Mouse (Mus musculus): ENCODE measurements around the gene Cdon. TPM values are rescaled to one million over a fixed set of nuclear protein-coding genes. Genes with fewer than 3 reads are reported as not detected.

Gene Cdon
- polyA plus RNA-seq, 1 experiment, result 31.1 TPM

GRCm38 (mm10) chr9:35411975-35412374 lies 9.0 kb upstream of the Cdon start:
- no peak overlapping the region for H3K27ac ChIP-seq (ENCODE audit: insufficient read depth, low read length)
- no peaks in the 10 kb centered on the region for H3K27me3 ChIP-seq (ENCODE audit: control insufficient read depth, insufficient read depth, low read length, poor library complexity, severe bottlenecking)
- H3K4me3 ChIP-seq (ENCODE audit: low read depth, low read length), result no peak overlapping the region
- TF ChIP-seq POLR2A (IDR thresholded peaks at IDR 0.05; ENCODE audit: insufficient read depth, low read length), result no peak
- no peak for TF ChIP-seq EP300 (IDR thresholded peaks at IDR 0.05; ENCODE audit: insufficient read depth, low read depth, low read length)
- H3K4me1 ChIP-seq (ENCODE audit: control insufficient read depth, insufficient read depth, low read length), result no peaks in the 10 kb centered on the region
- H3K36me3 ChIP-seq (ENCODE audit: control insufficient read depth, insufficient read depth, low read length, poor library complexity, severe bottlenecking), result no peaks in the 10 kb centered on the region
- no peaks in the 10 kb centered on the region for H3K9me3 ChIP-seq (replicated peaks; ENCODE audit: control insufficient read depth, insufficient read depth, low read length, poor library complexity, severe bottlenecking)
- H3K9ac ChIP-seq (ENCODE audit: low read depth, poor library complexity, severe bottlenecking), result no peak overlapping the region

- H3K36me3 ChIP-seq (ENCODE audit: control insufficient read depth, insufficient read depth, low read length, poor library complexity, severe bottlenecking), result no peaks in the 10 kb centered on the region
- H3K27ac ChIP-seq (ENCODE audit: insufficient read depth, low read length), result no peak overlapping the region
- H3K9me3 ChIP-seq (replicated peaks; ENCODE audit: control insufficient read depth, insufficient read depth, low read length, poor library complexity, severe bottlenecking), result no peaks in the 10 kb centered on the region
- H3K9ac ChIP-seq (ENCODE audit: low read depth, poor library complexity, severe bottlenecking), result peak overlapping the region; percentile 74
- TF ChIP-seq CTCF (IDR thresholded peaks at IDR 0.05; ENCODE audit: low read depth, low read length) (no peak), POLR2A (IDR thresholded peaks at IDR 0.05; ENCODE audit: insufficient read depth, low read length) (no peak), EP300 (IDR thresholded peaks at IDR 0.05; ENCODE audit: insufficient read depth, low read depth, low read length) (no peak)
- peak overlapping the region; percentile 52 for H3K4me3 ChIP-seq (ENCODE audit: low read depth, low read length)
- H3K4me1 ChIP-seq (ENCODE audit: control insufficient read depth, insufficient read depth, low read length), result no peaks in the 10 kb centered on the region
- H3K27me3 ChIP-seq (ENCODE audit: control insufficient read depth, insufficient read depth, low read length, poor library complexity, severe bottlenecking), result no peaks in the 10 kb centered on the region
These were observed 855 bp downstream of the Cdon start for GRCm38 (mm10) chr9:35421730-35422235.

GRCm38 (mm10) chr9:35422405-35422941 lies 1.5 kb downstream of the Cdon start:
- no peak overlapping the region for H3K27ac ChIP-seq (ENCODE audit: insufficient read depth, low read length)
- peak overlapping the region; percentile 19 for H3K4me3 ChIP-seq (ENCODE audit: low read depth, low read length)
- TF ChIP-seq POLR2A (IDR thresholded peaks at IDR 0.05; ENCODE audit: insufficient read depth, low read length) (no peak), EP300 (IDR thresholded peaks at IDR 0.05; ENCODE audit: insufficient read depth, low read depth, low read length) (no peak), CTCF (IDR thresholded peaks at IDR 0.05; ENCODE audit: low read depth, low read length) (no peak)
- no peaks in the 10 kb centered on the region for H3K9me3 ChIP-seq (replicated peaks; ENCODE audit: control insufficient read depth, insufficient read depth, low read length, poor library complexity, severe bottlenecking)
- H3K4me1 ChIP-seq (ENCODE audit: control insufficient read depth, insufficient read depth, low read length), result no peaks in the 10 kb centered on the region
- no peaks in the 10 kb centered on the region for H3K27me3 ChIP-seq (ENCODE audit: control insufficient read depth, insufficient read depth, low read length, poor library complexity, severe bottlenecking)
- peak overlapping the region; percentile 74 for H3K9ac ChIP-seq (ENCODE audit: low read depth, poor library complexity, severe bottlenecking)
- no peaks in the 10 kb centered on the region for H3K36me3 ChIP-seq (ENCODE audit: control insufficient read depth, insufficient read depth, low read length, poor library complexity, severe bottlenecking)

GRCm38 (mm10) chr9:35423265-35423664 lies 2.3 kb downstream of the Cdon start:
- Histone ChIP-seq H3K27me3 (ENCODE audit: control insufficient read depth, insufficient read depth, low read length, poor library complexity, severe bottlenecking) (no peaks in the 10 kb centered on the region), H3K4me3 (ENCODE audit: low read depth, low read length) (no peak overlapping the region), H3K9me3 (replicated peaks; ENCODE audit: control insufficient read depth, insufficient read depth, low read length, poor library complexity, severe bottlenecking) (no peaks in the 10 kb centered on the region), H3K9ac (ENCODE audit: low read depth, poor library complexity, severe bottlenecking) (no peak overlapping the region), H3K4me1 (ENCODE audit: control insufficient read depth, insufficient read depth, low read length) (no peaks in the 10 kb centered on the region), H3K27ac (ENCODE audit: insufficient read depth, low read length) (no peak overlapping the region), H3K36me3 (ENCODE audit: control insufficient read depth, insufficient read depth, low read length, poor library complexity, severe bottlenecking) (no peaks in the 10 kb centered on the region)
- TF ChIP-seq CTCF (IDR thresholded peaks at IDR 0.05; ENCODE audit: low read depth, low read length), result no peak
- no peak for TF ChIP-seq POLR2A (IDR thresholded peaks at IDR 0.05; ENCODE audit: insufficient read depth, low read length)
- no peak for TF ChIP-seq EP300 (IDR thresholded peaks at IDR 0.05; ENCODE audit: insufficient read depth, low read depth, low read length)

- H3K4me3 ChIP-seq (ENCODE audit: low read depth, low read length), result no peak overlapping the region
- H3K27ac ChIP-seq (ENCODE audit: insufficient read depth, low read length), result no peak overlapping the region
These were observed 3.7 kb downstream of the Cdon start for GRCm38 (mm10) chr9:35424671-35425070.

GRCm38 (mm10) chr9:35430476-35430875 lies 9.5 kb downstream of the Cdon start:
- H3K27ac ChIP-seq (ENCODE audit: insufficient read depth, low read length), result no peak overlapping the region
- no peaks in the 10 kb centered on the region for H3K36me3 ChIP-seq (ENCODE audit: control insufficient read depth, insufficient read depth, low read length, poor library complexity, severe bottlenecking)
- no peak overlapping the region for H3K4me3 ChIP-seq (ENCODE audit: low read depth, low read length)
- TF ChIP-seq POLR2A (IDR thresholded peaks at IDR 0.05; ENCODE audit: insufficient read depth, low read length) (no peak), CTCF (IDR thresholded peaks at IDR 0.05; ENCODE audit: low read depth, low read length) (no peak), EP300 (IDR thresholded peaks at IDR 0.05; ENCODE audit: insufficient read depth, low read depth, low read length) (no peak)
- no peaks in the 10 kb centered on the region for H3K4me1 ChIP-seq (ENCODE audit: control insufficient read depth, insufficient read depth, low read length)
- no peaks in the 10 kb centered on the region for H3K27me3 ChIP-seq (ENCODE audit: control insufficient read depth, insufficient read depth, low read length, poor library complexity, severe bottlenecking)
- no peaks in the 10 kb centered on the region for H3K9me3 ChIP-seq (replicated peaks; ENCODE audit: control insufficient read depth, insufficient read depth, low read length, poor library complexity, severe bottlenecking)
- H3K9ac ChIP-seq (ENCODE audit: low read depth, poor library complexity, severe bottlenecking), result no peak overlapping the region

More at GRCm38 (mm10) chr9:35424671-35425070, 3.7 kb downstream of the Cdon start:
- H3K9ac ChIP-seq (ENCODE audit: low read depth, poor library complexity, severe bottlenecking), result no peak overlapping the region
- no peaks in the 10 kb centered on the region for H3K27me3 ChIP-seq (ENCODE audit: control insufficient read depth, insufficient read depth, low read length, poor library complexity, severe bottlenecking)
- H3K36me3 ChIP-seq (ENCODE audit: control insufficient read depth, insufficient read depth, low read length, poor library complexity, severe bottlenecking), result no peaks in the 10 kb centered on the region
- H3K9me3 ChIP-seq (replicated peaks; ENCODE audit: control insufficient read depth, insufficient read depth, low read length, poor library complexity, severe bottlenecking), result no peaks in the 10 kb centered on the region
- H3K4me1 ChIP-seq (ENCODE audit: control insufficient read depth, insufficient read depth, low read length), result no peaks in the 10 kb centered on the region
- TF ChIP-seq POLR2A (IDR thresholded peaks at IDR 0.05; ENCODE audit: insufficient read depth, low read length), result no peak
- TF ChIP-seq EP300 (IDR thresholded peaks at IDR 0.05; ENCODE audit: insufficient read depth, low read depth, low read length), result no peak
- TF ChIP-seq CTCF (IDR thresholded peaks at IDR 0.05; ENCODE audit: low read depth, low read length), result no peak

Data from ES-Bruce4 (cell line).